Mouse (Mus musculus): ENCODE data around the gene Cacna1e. TPM values are rescaled to one million over a fixed set of nuclear protein-coding genes. Genes with fewer than 3 reads are reported as not detected.

The Cacna1e gene
- polyA plus RNA-seq, 1 experiment from 2014 or later = 17.8 TPM

DNA sequence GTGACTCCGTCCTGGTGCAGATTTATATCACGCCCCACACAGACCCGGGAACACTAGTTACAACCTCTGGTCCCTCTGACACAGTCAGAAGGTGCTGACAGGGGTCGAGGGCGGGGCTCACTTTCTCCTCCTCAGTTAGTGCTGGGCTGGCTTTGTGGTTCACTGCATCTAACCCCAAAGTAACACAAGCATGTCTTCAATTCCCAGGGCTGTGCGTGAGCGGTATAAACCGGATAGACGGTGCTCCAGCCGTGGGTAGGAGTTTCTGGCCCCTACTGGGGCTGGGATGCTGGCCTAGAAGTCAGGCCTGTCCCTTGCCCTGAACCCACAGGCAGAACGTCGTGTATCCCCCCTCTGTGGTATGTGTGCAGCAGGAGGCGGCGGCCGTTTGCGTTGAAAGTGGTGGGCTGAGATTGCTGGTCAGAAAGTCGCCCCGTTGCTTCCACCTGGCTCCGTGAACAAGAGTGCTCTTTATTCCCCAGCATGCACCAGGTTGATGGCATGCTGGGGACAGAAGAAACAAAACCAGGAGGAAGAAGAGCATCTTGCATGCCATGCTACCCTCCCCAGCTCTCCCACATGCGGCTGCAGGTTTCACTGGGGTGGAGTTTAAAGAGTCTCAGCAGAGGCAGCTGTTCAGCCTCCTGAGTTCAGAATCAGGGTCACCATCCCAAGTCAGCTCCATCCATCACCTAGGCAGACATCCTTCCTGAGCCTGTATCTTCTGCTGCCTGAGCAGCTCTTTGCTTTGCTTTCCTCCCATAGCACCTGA is 467.7 kb downstream of the Cacna1e start:
- Histone ChIP-seq H3K27me3 (ENCODE audit: control insufficient read depth, insufficient read depth, low read length) (no peaks in the 10 kb centered on the region), H3K4me1 (replicated peaks; ENCODE audit: control insufficient read depth, insufficient read depth, low read length) (no peaks in the 10 kb centered on the region), H3K9ac (no peak overlapping the region), H3K27ac (no peak overlapping the region), H3K4me2 (replicated peaks) (no peak overlapping the region), H3K36me3 (replicated peaks; ENCODE audit: control insufficient read depth, insufficient read depth) (peaks cover 7% of the 10 kb centered on the region; the same call in 1 of the 2 replicates), H3K9me3 (ENCODE audit: control insufficient read depth, low read length) (no peaks in the 10 kb centered on the region), H3K4me3 (replicated peaks; ENCODE audit: low read length) (no peak overlapping the region)
- ATAC-seq (ENCODE audit: low FRiP score) (no peak), DNase-seq (ENCODE audit: low spot score) (no peak)
- 66% methylated on average over 20 of the region's 20 CpGs for WGBS

GRCm38 (mm10) chr1:154415826-154416225 is 468.5 kb downstream of the Cacna1e start:
- ATAC-seq (ENCODE audit: low FRiP score) (no peak), DNase-seq (ENCODE audit: low spot score) (no peak)
- 88% methylated on average over 10 of the region's 10 CpGs for WGBS
- Histone ChIP-seq H3K9ac (no peak overlapping the region), H3K9me3 (ENCODE audit: control insufficient read depth, low read length) (no peaks in the 10 kb centered on the region), H3K4me1 (replicated peaks; ENCODE audit: control insufficient read depth, insufficient read depth, low read length) (no peaks in the 10 kb centered on the region), H3K27ac (no peak overlapping the region), H3K4me2 (replicated peaks) (no peak overlapping the region), H3K27me3 (ENCODE audit: control insufficient read depth, insufficient read depth, low read length) (no peaks in the 10 kb centered on the region), H3K4me3 (replicated peaks; ENCODE audit: low read length) (no peak overlapping the region), H3K36me3 (replicated peaks; ENCODE audit: control insufficient read depth, insufficient read depth) (peaks cover 11% of the 10 kb centered on the region; the same call in 1 of the 2 replicates)

GRCm38 (mm10) chr1:154413138-154413537 is 471.2 kb downstream of the Cacna1e start:
- no peaks in the 10 kb centered on the region for H3K4me1 ChIP-seq (replicated peaks; ENCODE audit: control insufficient read depth, insufficient read depth, low read length)
- no peak overlapping the region for H3K4me2 ChIP-seq (replicated peaks)
- H3K27me3 ChIP-seq (ENCODE audit: control insufficient read depth, insufficient read depth, low read length) = no peaks in the 10 kb centered on the region
- H3K4me3 ChIP-seq (replicated peaks; ENCODE audit: low read length) = no peak overlapping the region
- H3K9ac ChIP-seq = no peak overlapping the region
- no peak overlapping the region for H3K27ac ChIP-seq
- peaks cover 8% of the 10 kb centered on the region; the same call in 1 of the 2 replicates for H3K36me3 ChIP-seq (replicated peaks; ENCODE audit: control insufficient read depth, insufficient read depth)
- H3K9me3 ChIP-seq (ENCODE audit: control insufficient read depth, low read length) = no peaks in the 10 kb centered on the region
- DNase-seq (ENCODE audit: low spot score) (no peak), ATAC-seq (ENCODE audit: low FRiP score) (no peak)
- WGBS = 66% methylated on average over 3 of the region's 3 CpGs

- H3K4me2 ChIP-seq (replicated peaks) = no peak overlapping the region
- ATAC-seq (ENCODE audit: low FRiP score) = no peak
Measured at GRCm38 (mm10) chr1:154409051-154409450, 475.2 kb downstream of the Cacna1e start.

GRCm38 (mm10) chr1:154391979-154392378 is 492.3 kb downstream of the Cacna1e start:
- Histone ChIP-seq H3K27me3 (ENCODE audit: control insufficient read depth, insufficient read depth, low read length) (no peaks in the 10 kb centered on the region), H3K4me2 (replicated peaks) (no peak overlapping the region), H3K27ac (no peak overlapping the region), H3K4me3 (replicated peaks; ENCODE audit: low read length) (no peak overlapping the region), H3K4me1 (replicated peaks; ENCODE audit: control insufficient read depth, insufficient read depth, low read length) (no peaks in the 10 kb centered on the region), H3K9me3 (ENCODE audit: control insufficient read depth, low read length) (no peaks in the 10 kb centered on the region), H3K36me3 (replicated peaks; ENCODE audit: control insufficient read depth, insufficient read depth) (no peaks in the 10 kb centered on the region), H3K9ac (no peak overlapping the region)
- ATAC-seq (ENCODE audit: low FRiP score) = no peak
- WGBS = 92% methylated on average over 6 of the region's 6 CpGs
- no peak for DNase-seq (ENCODE audit: low spot score)

More at GRCm38 (mm10) chr1:154409051-154409450, 475.2 kb downstream of the Cacna1e start:
- H3K27me3 ChIP-seq (ENCODE audit: control insufficient read depth, insufficient read depth, low read length) = no peaks in the 10 kb centered on the region
- no peaks in the 10 kb centered on the region for H3K4me1 ChIP-seq (replicated peaks; ENCODE audit: control insufficient read depth, insufficient read depth, low read length)
- 73% methylated on average over 2 of the region's 2 CpGs for WGBS
- H3K9me3 ChIP-seq (ENCODE audit: control insufficient read depth, low read length) = no peaks in the 10 kb centered on the region
- H3K27ac ChIP-seq = no peak overlapping the region
- no peak overlapping the region for H3K9ac ChIP-seq
- H3K4me3 ChIP-seq (replicated peaks; ENCODE audit: low read length) = no peak overlapping the region
- H3K36me3 ChIP-seq (replicated peaks; ENCODE audit: control insufficient read depth, insufficient read depth) = peaks cover 9% of the 10 kb centered on the region; the same call in 1 of the 2 replicates
- no peak for DNase-seq (ENCODE audit: low spot score)

Other genes with a start within 250 kb of the Cacna1e start
- 10.5 and 13.0 TPM in 2 replicates for gene Ier5, start 215.1 kb upstream of the Cacna1e start, polyA plus RNA-seq (2014; fragmentation: Nextera tagmentation; extraction: Ambion mirVana)

Measured in hindbrain, embryonic 14.5 days (tissue).